Mouse (Mus musculus) heart, embryonic 15.5 days (tissue): ENCODE measurements around the gene Pacsin3. TPM values are rescaled to one million over a fixed set of nuclear protein-coding genes. Genes with fewer than 3 reads are reported as not detected.
A peak's percentile ranks its signal among the peaks of the same experiment; 100 is the strongest.

ENCODE experiments used
- ATAC-seq: fragments of 200-750 bp; cut with Nextera tagmentation; replicated peaks from 2 replicates; pipeline ENCODE4 v1.8.0; 2017; ENCODE audit warnings: low read depth, moderate TSS enrichment; ENCODE audit not compliant: insufficient number of reproducible peaks, insufficient read depth, low FRiP score
- H3K27ac ChIP-seq: fragments of 300-500 bp; sonication (generic); 2 replicates; pipeline ENCODE4 v1.5.1; 2015; ENCODE audit warnings: mild to moderate bottlenecking, inconsistent platforms
- H3K27me3 ChIP-seq: fragments of 300-500 bp; sonication (generic); 2 replicates; pipeline ENCODE4 v1.6.1; 2015; ENCODE audit warnings: inconsistent platforms
- H3K36me3 ChIP-seq: fragments of 300-500 bp; sonication (generic); 2 replicates; pipeline ENCODE4 v1.6.1; 2015; ENCODE audit warnings: mild to moderate bottlenecking, inconsistent platforms
- H3K4me1 ChIP-seq: fragments of 300-500 bp; sonication (generic); replicated peaks from 2 replicates; pipeline ENCODE4 v1.6.1; 2015; ENCODE audit warnings: inconsistent platforms
- H3K4me2 ChIP-seq: fragments of 300-500 bp; sonication (generic); 2 replicates; pipeline ENCODE4 v1.6.1; 2015; ENCODE audit warnings: inconsistent platforms, mild to moderate bottlenecking, moderate library complexity
- H3K4me3 ChIP-seq: fragments of 300-500 bp; sonication (generic); 2 replicates; pipeline ENCODE4 v1.5.1; 2015; ENCODE audit warnings: mild to moderate bottlenecking, inconsistent platforms
- H3K9ac ChIP-seq: fragments of 300-500 bp; sonication (generic); 2 replicates; pipeline ENCODE4 v1.6.1; 2015; ENCODE audit warnings: mild to moderate bottlenecking, inconsistent platforms
- H3K9me3 ChIP-seq: fragments of 300-500 bp; sonication (generic); replicated peaks from 2 replicates; pipeline ENCODE4 v1.6.1; 2016; ENCODE audit warnings: inconsistent platforms
- WGBS: fragments of 180-500 bp; shearing (Covaris S2); methylation state at CpG from one replicate; pipeline ENCODE4 v1.1.7; 2015; ENCODE audit warnings: mixed read lengths; 5-methylcytosine and 5-hydroxymethylcytosine counted together
- polyA plus RNA-seq: library from polyadenylated mRNA; unstranded; fragments of >200 nt; fragmentation: Nextera tagmentation; extraction: Ambion mirVana; gene quantifications from 2 replicates; pipeline ENCODE4 v1.2.1, GENCODE M21; 2015

Pacsin3 gene
- polyA plus RNA-seq, 1 experiment from 2014 or later: 47.6 TPM

- H3K4me1 ChIP-seq: peaks cover 32% of the 10 kb centered on the region
- H3K4me3 ChIP-seq: no peak overlapping the region
- WGBS: 15% methylated on average over 7 of the region's 7 CpGs
- no peak overlapping the region for H3K27ac ChIP-seq
- H3K9ac ChIP-seq: no peak overlapping the region
- ATAC-seq: no peak
- H3K27me3 ChIP-seq: no peaks in the 10 kb centered on the region
- H3K9me3 ChIP-seq: no peaks in the 10 kb centered on the region
- H3K4me2 ChIP-seq: no peak overlapping the region
- no peaks in the 10 kb centered on the region for H3K36me3 ChIP-seq
Observed at GRCm38 (mm10) chr2:91285885-91286505, 30.2 kb downstream of the Pacsin3 start.

GRCm38 (mm10) chr2:91287563-91287962 is 31.8 kb downstream of the Pacsin3 start:
- Histone ChIP-seq H3K36me3 (no peaks in the 10 kb centered on the region), H3K4me2 (no peak overlapping the region), H3K9ac (no peak overlapping the region), H3K27me3 (no peaks in the 10 kb centered on the region), H3K27ac (no peak overlapping the region), H3K4me3 (no peak overlapping the region), H3K4me1 (peaks cover 26% of the 10 kb centered on the region), H3K9me3 (no peaks in the 10 kb centered on the region)
- ATAC-seq: no peak
- 40% methylated on average over 6 of the region's 6 CpGs for WGBS

- no peak overlapping the region for H3K9ac ChIP-seq
- H3K9me3 ChIP-seq: no peaks in the 10 kb centered on the region
- H3K4me3 ChIP-seq: no peak overlapping the region
- no peaks in the 10 kb centered on the region for H3K27me3 ChIP-seq
- no peak overlapping the region for H3K4me2 ChIP-seq
- no peak for ATAC-seq
- H3K36me3 ChIP-seq: no peaks in the 10 kb centered on the region
- H3K27ac ChIP-seq: no peak overlapping the region
- WGBS: 70% methylated on average over 12 of the region's 12 CpGs
- H3K4me1 ChIP-seq: peaks cover 8% of the 10 kb centered on the region
Observed at GRCm38 (mm10) chr2:91291197-91292007, 35.6 kb downstream of the Pacsin3 start.

- Histone ChIP-seq H3K4me1 (peaks cover 13% of the 10 kb centered on the region), H3K4me2 (no peak overlapping the region), H3K9ac (no peak overlapping the region), H3K27me3 (no peaks in the 10 kb centered on the region), H3K4me3 (no peak overlapping the region), H3K36me3 (no peaks in the 10 kb centered on the region), H3K27ac (no peak overlapping the region), H3K9me3 (no peaks in the 10 kb centered on the region)
- ATAC-seq: no peak
- 85% methylated on average over 3 of the region's 3 CpGs for WGBS
Observed at GRCm38 (mm10) chr2:91294226-91294625, 38.5 kb downstream of the Pacsin3 start.

- H3K4me1 ChIP-seq: peaks cover 15% of the 10 kb centered on the region
- no peaks in the 10 kb centered on the region for H3K36me3 ChIP-seq
- H3K27me3 ChIP-seq: no peaks in the 10 kb centered on the region
- no peaks in the 10 kb centered on the region for H3K9me3 ChIP-seq
- H3K4me2 ChIP-seq: no peak overlapping the region
- no peak for ATAC-seq
- 85% methylated on average over 5 of the region's 5 CpGs for WGBS
- no peak overlapping the region for H3K27ac ChIP-seq
- H3K9ac ChIP-seq: no peak overlapping the region
- H3K4me3 ChIP-seq: no peak overlapping the region
Observed at GRCm38 (mm10) chr2:91295895-91296294, 40.1 kb downstream of the Pacsin3 start.

GRCm38 (mm10) chr2:91299156-91299555 is 43.4 kb downstream of the Pacsin3 start:
- 33% methylated on average over 3 of the region's 3 CpGs for WGBS
- Histone ChIP-seq H3K4me1 (peaks cover 13% of the 10 kb centered on the region), H3K4me3 (no peak overlapping the region), H3K36me3 (no peaks in the 10 kb centered on the region), H3K9me3 (no peaks in the 10 kb centered on the region), H3K27ac (peak overlapping the region; percentile 51; the same call in 1 of the 2 replicates), H3K4me2 (no peak overlapping the region), H3K27me3 (no peaks in the 10 kb centered on the region), H3K9ac (no peak overlapping the region)
- peak; percentile 79 for ATAC-seq

GRCm38 (mm10) chr2:91300784-91301183 is 45.0 kb downstream of the Pacsin3 start:
- Histone ChIP-seq H3K4me3 (no peak overlapping the region), H3K27ac (no peak overlapping the region), H3K27me3 (no peaks in the 10 kb centered on the region), H3K9me3 (no peaks in the 10 kb centered on the region), H3K9ac (no peak overlapping the region), H3K4me2 (no peak overlapping the region), H3K4me1 (peaks cover 13% of the 10 kb centered on the region), H3K36me3 (no peaks in the 10 kb centered on the region)
- no peak for ATAC-seq
- WGBS: 93% methylated on average over 2 of the region's 2 CpGs

GRCm38 (mm10) chr2:91301836-91302235 is 46.1 kb downstream of the Pacsin3 start:
- no peak overlapping the region for H3K27ac ChIP-seq
- no peaks in the 10 kb centered on the region for H3K36me3 ChIP-seq
- no peak overlapping the region for H3K9ac ChIP-seq
- WGBS: 65% methylated on average over 2 of the region's 2 CpGs
- H3K4me2 ChIP-seq: no peak overlapping the region
- peaks cover 13% of the 10 kb centered on the region for H3K4me1 ChIP-seq
- no peak for ATAC-seq
- no peaks in the 10 kb centered on the region for H3K27me3 ChIP-seq
- H3K4me3 ChIP-seq: no peak overlapping the region
- no peaks in the 10 kb centered on the region for H3K9me3 ChIP-seq

- no peak overlapping the region for H3K9ac ChIP-seq
- H3K27ac ChIP-seq: no peak overlapping the region
- H3K9me3 ChIP-seq: no peaks in the 10 kb centered on the region
- peaks cover 13% of the 10 kb centered on the region for H3K4me1 ChIP-seq
- H3K4me3 ChIP-seq: no peak overlapping the region
- ATAC-seq: no peak
- H3K27me3 ChIP-seq: no peaks in the 10 kb centered on the region
- H3K4me2 ChIP-seq: no peak overlapping the region
- 47% methylated on average over 3 of the region's 3 CpGs for WGBS
- no peaks in the 10 kb centered on the region for H3K36me3 ChIP-seq
Observed at GRCm38 (mm10) chr2:91302845-91303244, 47.1 kb downstream of the Pacsin3 start.

GRCm38 (mm10) chr2:91305926-91306325 is 50.2 kb downstream of the Pacsin3 start:
- Histone ChIP-seq H3K27me3 (no peaks in the 10 kb centered on the region), H3K27ac (no peak overlapping the region), H3K4me3 (no peak overlapping the region), H3K36me3 (no peaks in the 10 kb centered on the region), H3K4me1 (peaks cover 10% of the 10 kb centered on the region; the same call in 1 of the 2 replicates), H3K9me3 (no peaks in the 10 kb centered on the region), H3K9ac (no peak overlapping the region), H3K4me2 (no peak overlapping the region)
- ATAC-seq: no peak
- WGBS: 90% methylated on average over 9 of the region's 9 CpGs

- H3K9ac ChIP-seq: no peak overlapping the region
- H3K4me1 ChIP-seq: peaks cover 10% of the 10 kb centered on the region; the same call in 1 of the 2 replicates
- no peaks in the 10 kb centered on the region for H3K27me3 ChIP-seq
Observed at GRCm38 (mm10) chr2:91306589-91306988, 50.8 kb downstream of the Pacsin3 start.

More at GRCm38 (mm10) chr2:91306589-91306988, 50.8 kb downstream of the Pacsin3 start:
- Histone ChIP-seq H3K27ac (no peak overlapping the region), H3K9me3 (no peaks in the 10 kb centered on the region), H3K36me3 (no peaks in the 10 kb centered on the region), H3K4me2 (no peak overlapping the region), H3K4me3 (no peak overlapping the region)
- no peak for ATAC-seq
